Comparison of ENCODE assay signal across 21 mouse cellular contexts in genomic region chr12:102167302-102167701, GRCm38 (mm10). TPM values are rescaled to one million over a fixed set of nuclear protein-coding genes. Genes with fewer than 3 reads are reported as not detected.
DNase-seq lines count a peak whose midpoint lies in the region; ATAC-seq and TF ChIP-seq lines count a peak whose summit lies in the region.
"Had no signal": no experiment of that assay in that cellular context is flagged by ENCODE, and none has a peak within 500 bp of the region (broad histone marks: within the 10 kb centered on the region; RNA-seq: fewer than 3 reads in every experiment).

No protein-coding gene starts in this region.

- no peaks in the 10 kb centered on the region for H3K9me3 ChIP-seq in heart, embryonic 13.5 days
- H3K9me3 ChIP-seq in megakaryocyte, embryonic 14.5 days, result no peaks in the 10 kb centered on the region
- no peaks in the 10 kb centered on the region for H3K9me3 ChIP-seq in lung, embryonic 15.5 days
- no peaks in the 10 kb centered on the region for H3K9me3 ChIP-seq in stomach, embryonic 15.5 days
- H3K9me3 ChIP-seq: embryonic facial prominence, embryonic 10.5 days; hindbrain, embryonic 12.5 days; liver, embryonic 12.5 days had no signal

- H3K36me3 ChIP-seq in heart, embryonic 13.5 days, result no peaks in the 10 kb centered on the region
- no peaks in the 10 kb centered on the region for H3K36me3 ChIP-seq in megakaryocyte, embryonic 14.5 days (replicated peaks; ENCODE audit: low read length)
- H3K36me3 ChIP-seq in lung, embryonic 15.5 days, result no peaks in the 10 kb centered on the region
- no peaks in the 10 kb centered on the region for H3K36me3 ChIP-seq in stomach, embryonic 15.5 days
- H3K36me3 ChIP-seq: embryonic facial prominence, embryonic 10.5 days; hindbrain, embryonic 12.5 days; liver, embryonic 12.5 days had no signal

- H3K27me3 ChIP-seq in heart, embryonic 13.5 days (replicated peaks), result no peaks in the 10 kb centered on the region
- H3K27me3 ChIP-seq in megakaryocyte, embryonic 14.5 days (replicated peaks), result no peaks in the 10 kb centered on the region
- no peaks in the 10 kb centered on the region for H3K27me3 ChIP-seq in lung, embryonic 15.5 days
- no peaks in the 10 kb centered on the region for H3K27me3 ChIP-seq in stomach, embryonic 15.5 days (replicated peaks)
- H3K27me3 ChIP-seq: hindbrain, embryonic 12.5 days had no signal

- no peak for DNase-seq in heart, adult 18-20 months
- DNase-seq in left cerebral cortex, adult 2 months (ENCODE audit: extremely low spot score in 1 of 2, low spot score in 2 of 2), result no peak
- no peak for DNase-seq in urinary bladder, adult 2 months (ENCODE audit: low spot score)
- DNase-seq: B cell, adult 2 months; cerebellum, postnatal 10 days; gastrocnemius, postnatal 10 days; kidney, adult 18-20 months; right cerebral cortex, adult 18-20 months; spleen, adult 18-20 months had no signal

- 53% methylated on average over 5 of the region's 5 CpGs for WGBS in heart, embryonic 13.5 days
- WGBS in lung, embryonic 15.5 days, result 34% methylated on average over 5 of the region's 5 CpGs
- 48% methylated on average over 5 of the region's 5 CpGs for WGBS in stomach, embryonic 15.5 days

- H3K4me1 ChIP-seq in heart, embryonic 13.5 days, result peaks cover 20% of the 10 kb centered on the region
- peaks cover 84% of the 10 kb centered on the region for H3K4me1 ChIP-seq in megakaryocyte, embryonic 14.5 days
- peaks cover 12% of the 10 kb centered on the region for H3K4me1 ChIP-seq in lung, embryonic 15.5 days
- peaks cover 7% of the 10 kb centered on the region; the same call in 1 of the 2 replicates for H3K4me1 ChIP-seq in stomach, embryonic 15.5 days
- H3K4me1 ChIP-seq: liver, embryonic 12.5 days had no signal

- no peak overlapping the region for H3K4me2 ChIP-seq in heart, embryonic 13.5 days
- peak overlapping the region; percentile 8; the same call in 1 of the 2 replicates for H3K4me2 ChIP-seq in lung, embryonic 15.5 days
- no peak overlapping the region for H3K4me2 ChIP-seq in stomach, embryonic 15.5 days
- H3K4me2 ChIP-seq: hindbrain, embryonic 12.5 days; liver, embryonic 12.5 days had no signal

- peak overlapping the region; percentile 75 for H3K27ac ChIP-seq in heart, embryonic 13.5 days (replicated peaks)
- peak overlapping the region; percentile 74 for H3K27ac ChIP-seq in lung, embryonic 15.5 days
- H3K27ac ChIP-seq in stomach, embryonic 15.5 days, result peak overlapping the region; percentile 64
- H3K27ac ChIP-seq in left cerebral cortex, adult 2 months, result no peak overlapping the region
- H3K27ac ChIP-seq: hindbrain, embryonic 12.5 days; liver, embryonic 12.5 days had no signal

- H3K9ac ChIP-seq in heart, embryonic 13.5 days, result no peak overlapping the region
- H3K9ac ChIP-seq in lung, embryonic 15.5 days, result no peak overlapping the region
- no peak overlapping the region for H3K9ac ChIP-seq in stomach, embryonic 15.5 days
- H3K9ac ChIP-seq: forebrain, postnatal 0 days; hindbrain, embryonic 12.5 days; liver, embryonic 12.5 days had no signal

- H3K4me3 ChIP-seq in heart, embryonic 13.5 days, result no peak overlapping the region
- H3K4me3 ChIP-seq in megakaryocyte, embryonic 14.5 days (replicated peaks), result peak overlapping the region; percentile 60
- H3K4me3 ChIP-seq in lung, embryonic 15.5 days, result no peak overlapping the region
- H3K4me3 ChIP-seq in stomach, embryonic 15.5 days (replicated peaks), result no peak overlapping the region
- no peak overlapping the region for H3K4me3 ChIP-seq in left cerebral cortex, adult 2 months
- H3K4me3 ChIP-seq: embryonic facial prominence, embryonic 10.5 days; erythroblast, embryonic 14.5 days; hindbrain, embryonic 12.5 days; liver, embryonic 12.5 days; myocyte had no signal

- no peak for TF ChIP-seq CTCF in left cerebral cortex, adult 2 months (IDR thresholded peaks at IDR 0.05)

- no peak for ATAC-seq in heart, embryonic 13.5 days (ENCODE audit: extremely low read depth, insufficient number of reproducible peaks, low FRiP score, low TSS enrichment)
- no peak for ATAC-seq in megakaryocyte, adult 5-6 weeks (ENCODE audit: poor library complexity, severe bottlenecking)
- ATAC-seq in lung, embryonic 15.5 days (ENCODE audit: borderline replicate concordance, extremely low read depth, low FRiP score, low TSS enrichment), result peak; percentile 39
- ATAC-seq in stomach, embryonic 15.5 days (ENCODE audit: insufficient read depth, low FRiP score, low read depth), result no peak
- ATAC-seq: Patski had no signal

- intact Hi-C loops in left cerebral cortex, adult 2 months (cut with DNase I), result no loop called here

RNA-seq across cellular contexts. Expression of gene Slc24a4, which starts 38.8 kb away (rescaled TPM):
- polyA plus RNA-seq in heart, embryonic 13.5 days (2015; fragmentation: Nextera tagmentation; extraction: Ambion mirVana), result 2.8 TPM in 2 replicates
- total RNA-seq in heart, adult 18-20 months (2021), result under 1 TPM; 0.37 to 0.80 TPM
- 0.04 TPM in 1 of 2 replicates, not detected in the other for polyA plus RNA-seq in megakaryocyte, embryonic 14.5 days (2012; ENCODE audit: insufficient read depth, low replicate concordance)
- not detected in 2 replicates for total RNA-seq in megakaryocyte, adult 5-6 weeks (2015)
- total RNA-seq in megakaryocyte, adult 5-6 weeks (2017), result not detected in 2 replicates
- 1.8 and 2.1 TPM in 2 replicates for polyA plus RNA-seq in lung, embryonic 15.5 days (2015; fragmentation: Nextera tagmentation; extraction: Ambion mirVana)
- polyA plus RNA-seq in stomach, embryonic 15.5 days (2015; fragmentation: Nextera tagmentation; extraction: Ambion mirVana), result 0.49 and 0.62 TPM in 2 replicates
- 10 to 100 TPM; 46.4 to 47.2 TPM for total RNA-seq in left cerebral cortex, adult 2 months (2021)
- 0.01 and 0.06 TPM in 2 replicates for polyA plus RNA-seq in urinary bladder, adult 2 months (2012; rRNA removed)
- polyA plus RNA-seq: erythroblast, embryonic 14.5 days; liver, embryonic 12.5 days; Patski had no signal
